34 mouse cellular contexts compared by ENCODE assay signal in the genomic region with DNA sequence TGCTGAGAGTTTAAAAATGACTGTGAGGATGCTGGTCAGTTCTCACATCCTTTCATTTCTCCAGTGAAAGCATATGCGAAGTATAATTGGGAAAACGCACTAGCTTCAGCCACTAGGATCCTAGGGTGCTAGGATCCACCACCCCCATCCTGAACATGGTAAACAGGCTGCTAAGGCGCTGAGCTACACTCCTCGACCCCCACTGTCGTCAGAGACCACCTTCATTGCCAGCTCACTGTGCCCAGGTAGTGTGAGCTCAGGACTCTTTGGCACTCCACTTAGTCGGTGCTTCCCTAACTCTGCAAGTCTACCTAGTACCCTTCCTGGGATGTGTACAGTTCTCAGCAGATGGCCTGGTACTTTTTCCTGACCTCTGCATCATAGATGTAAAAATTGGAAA. TPM values are rescaled to one million over a fixed set of nuclear protein-coding genes. Genes with fewer than 3 reads are reported as not detected.
A peak's percentile ranks its signal among the peaks of the same experiment; 100 is the strongest.
DNase-seq lines count a peak whose midpoint lies in the region; ATAC-seq and TF ChIP-seq lines count a peak whose summit lies in the region.
"Had no signal": no experiment of that assay in that cellular context is flagged by ENCODE, and none has a peak within 500 bp of the region (broad histone marks: within the 10 kb centered on the region; RNA-seq: fewer than 3 reads in every experiment).

No protein-coding gene starts in this region.

- H3K36me3 ChIP-seq in hindbrain, embryonic 11.5 days (ENCODE audit: control insufficient read depth, insufficient read depth, low read length): no peaks in the 10 kb centered on the region
- H3K36me3 ChIP-seq in hindbrain, embryonic 16.5 days (ENCODE audit: control insufficient read depth, insufficient read depth, low read length): no peaks in the 10 kb centered on the region
- no peaks in the 10 kb centered on the region for H3K36me3 ChIP-seq in midbrain, embryonic 10.5 days
- no peaks in the 10 kb centered on the region for H3K36me3 ChIP-seq in midbrain, postnatal 0 days (ENCODE audit: insufficient read depth, low read length)
- 0 out of 2 replicates have a peak, but pooled peaks cover 4% of the 10 kb centered on the region for H3K36me3 ChIP-seq in limb, embryonic 12.5 days
- H3K36me3 ChIP-seq: forebrain, embryonic 10.5 days; G1E; liver, embryonic 15.5 days; midbrain, embryonic 15.5 days; neural tube, embryonic 13.5 days had no signal

- H3K4me2 ChIP-seq in hindbrain, embryonic 11.5 days (replicated peaks; ENCODE audit: low read depth, low read length): no peak overlapping the region
- H3K4me2 ChIP-seq in hindbrain, embryonic 16.5 days (ENCODE audit: low read length): no peak overlapping the region
- no peak overlapping the region for H3K4me2 ChIP-seq in midbrain, postnatal 0 days (ENCODE audit: low read depth, low read length, poor library complexity, severe bottlenecking)
- H3K4me2 ChIP-seq in limb, embryonic 12.5 days: peak overlapping the region; percentile 80
- H3K4me2 ChIP-seq: heart, embryonic 11.5 days; liver, embryonic 15.5 days; midbrain, embryonic 15.5 days; neural tube, embryonic 13.5 days had no signal

- DNase-seq in hindbrain, embryonic 11.5 days (ENCODE audit: low spot score): peak; percentile 40
- peak; percentile 28 for DNase-seq in midbrain, embryonic 10.5 days (ENCODE audit: low spot score)
- no peak for DNase-seq in midbrain, postnatal 0 days (ENCODE audit: low spot score)
- no peak for DNase-seq in layer of hippocampus, adult 9-10 months (ENCODE audit: low spot score)
- DNase-seq in T-cell, adult 2 months (ENCODE audit: low spot score): no peak
- DNase-seq: adrenal gland, adult 8-10 months; cerebellum, adult 18-20 months; cerebellum, postnatal 14 days; forebrain, postnatal 0 days; gastrocnemius, postnatal 14 days; heart, adult 11 months; kidney, adult 11 months; liver; retina, postnatal 1 day; right cerebral cortex, postnatal 25 days; spleen, adult 18-20 months had no signal

- ATAC-seq in hindbrain, embryonic 11.5 days (ENCODE audit: low FRiP score): no peak
- no peak for ATAC-seq in hindbrain, embryonic 16.5 days
- no peak for ATAC-seq in midbrain, postnatal 0 days (ENCODE audit: low FRiP score)
- ATAC-seq in limb, embryonic 12.5 days (ENCODE audit: insufficient number of reproducible peaks, insufficient read depth, low FRiP score, low TSS enrichment, low read depth): no peak
- ATAC-seq: activated CD4-positive, CD25-positive, alpha-beta regulatory T cell, adult 4 months; forebrain, postnatal 0 days; midbrain, embryonic 15.5 days had no signal

- H3K27me3 ChIP-seq in hindbrain, embryonic 11.5 days (ENCODE audit: control insufficient read depth, insufficient read depth, low read length): peaks cover 90% of the 10 kb centered on the region
- peaks cover 74% of the 10 kb centered on the region for H3K27me3 ChIP-seq in hindbrain, embryonic 16.5 days (replicated peaks; ENCODE audit: control insufficient read depth, insufficient read depth, low read length)
- H3K27me3 ChIP-seq in midbrain, embryonic 10.5 days (ENCODE audit: low read depth, poor library complexity, severe bottlenecking): peaks cover 100% of the 10 kb centered on the region
- peaks cover 82% of the 10 kb centered on the region for H3K27me3 ChIP-seq in midbrain, postnatal 0 days (ENCODE audit: insufficient read depth, low read length)
- peaks cover 72% of the 10 kb centered on the region for H3K27me3 ChIP-seq in limb, embryonic 12.5 days

- H3K9me3 ChIP-seq in hindbrain, embryonic 11.5 days (ENCODE audit: control insufficient read depth, low read length): no peaks in the 10 kb centered on the region
- H3K9me3 ChIP-seq in hindbrain, embryonic 16.5 days (ENCODE audit: control insufficient read depth, low read length): no peaks in the 10 kb centered on the region
- H3K9me3 ChIP-seq in midbrain, embryonic 10.5 days (replicated peaks): no peaks in the 10 kb centered on the region
- H3K9me3 ChIP-seq in midbrain, postnatal 0 days (ENCODE audit: low read length): no peaks in the 10 kb centered on the region
- no peaks in the 10 kb centered on the region for H3K9me3 ChIP-seq in limb, embryonic 12.5 days
- H3K9me3 ChIP-seq: forebrain, embryonic 10.5 days; G1E; liver, embryonic 15.5 days; midbrain, embryonic 15.5 days; neural tube, embryonic 13.5 days had no signal

- TF ChIP-seq CTCF in midbrain, postnatal 0 days (IDR thresholded peaks at IDR 0.05): no peak

- H3K27ac ChIP-seq in hindbrain, embryonic 11.5 days (ENCODE audit: low read depth, low read length): no peak overlapping the region
- no peak overlapping the region for H3K27ac ChIP-seq in hindbrain, embryonic 16.5 days (ENCODE audit: low read depth, low read length)
- H3K27ac ChIP-seq in midbrain, embryonic 10.5 days (replicated peaks): no peak overlapping the region
- no peak overlapping the region for H3K27ac ChIP-seq in midbrain, postnatal 0 days (ENCODE audit: low read depth, low read length)
- H3K27ac ChIP-seq in limb, embryonic 12.5 days: peak overlapping the region; percentile 94
- H3K27ac ChIP-seq: forebrain, embryonic 10.5 days; liver, embryonic 15.5 days; midbrain, embryonic 15.5 days; neural tube, embryonic 13.5 days had no signal

- H3K4me1 ChIP-seq in hindbrain, embryonic 11.5 days (replicated peaks; ENCODE audit: control insufficient read depth, insufficient read depth, low read length): peaks cover 10% of the 10 kb centered on the region
- H3K4me1 ChIP-seq in hindbrain, embryonic 16.5 days (ENCODE audit: control insufficient read depth, insufficient read depth, low read depth, low read length): peaks cover 3% of the 10 kb centered on the region; the same call in 1 of the 2 replicates
- peaks cover 46% of the 10 kb centered on the region for H3K4me1 ChIP-seq in midbrain, embryonic 10.5 days
- 0 out of 2 replicates have a peak, but pooled peaks cover 2% of the 10 kb centered on the region for H3K4me1 ChIP-seq in midbrain, postnatal 0 days (ENCODE audit: insufficient read depth, low read length)
- H3K4me1 ChIP-seq in limb, embryonic 12.5 days (replicated peaks): peaks cover 81% of the 10 kb centered on the region

- WGBS in hindbrain, embryonic 11.5 days: under 1% methylated on average over 6 of the region's 6 CpGs
- WGBS in hindbrain, embryonic 16.5 days: 5% methylated on average over 6 of the region's 6 CpGs
- 2% methylated on average over 6 of the region's 6 CpGs for WGBS in midbrain, embryonic 10.5 days
- WGBS in midbrain, postnatal 0 days: 1% methylated on average over 6 of the region's 6 CpGs
- 3% methylated on average over 6 of the region's 6 CpGs for WGBS in limb, embryonic 12.5 days

- H3K9ac ChIP-seq in hindbrain, embryonic 11.5 days (ENCODE audit: low read depth, low read length): no peak overlapping the region
- no peak overlapping the region for H3K9ac ChIP-seq in hindbrain, embryonic 16.5 days (ENCODE audit: low read depth, low read length)
- H3K9ac ChIP-seq in midbrain, postnatal 0 days (replicated peaks; ENCODE audit: low read length, poor library complexity, severe bottlenecking): no peak overlapping the region
- peak overlapping the region; percentile 95 for H3K9ac ChIP-seq in limb, embryonic 12.5 days (replicated peaks)
- H3K9ac ChIP-seq: forebrain, postnatal 0 days; liver, embryonic 15.5 days; midbrain, embryonic 15.5 days; neural tube, embryonic 13.5 days had no signal

- H3K4me3 ChIP-seq in hindbrain, embryonic 11.5 days (ENCODE audit: low read depth, low read length): no peak overlapping the region
- H3K4me3 ChIP-seq in hindbrain, embryonic 16.5 days (ENCODE audit: low read length): no peak overlapping the region
- H3K4me3 ChIP-seq in midbrain, embryonic 10.5 days: no peak overlapping the region
- H3K4me3 ChIP-seq in midbrain, postnatal 0 days (ENCODE audit: low read depth, low read length): no peak overlapping the region
- H3K4me3 ChIP-seq in limb, embryonic 12.5 days (replicated peaks): peak overlapping the region; percentile 64
- H3K4me3 ChIP-seq: forebrain, embryonic 10.5 days; liver, embryonic 15.5 days; midbrain, embryonic 15.5 days; myocyte; neural tube, embryonic 13.5 days had no signal

RNA-seq across cellular contexts. Expression of gene Tbx4, which starts 6.5 kb away (rescaled TPM):
- polyA plus RNA-seq in hindbrain, embryonic 11.5 days (2014; fragmentation: Nextera tagmentation; extraction: Ambion mirVana): 0.08 and 0.13 TPM in 2 replicates
- 0.40 TPM in 2 replicates for polyA plus RNA-seq in hindbrain, embryonic 16.5 days (2015; fragmentation: Nextera tagmentation; extraction: Ambion mirVana)
- polyA plus RNA-seq in midbrain, embryonic 10.5 days (2016; fragmentation: Nextera tagmentation; extraction: Ambion mirVana): 0.04 and 0.20 TPM in 2 replicates
- 0.05 and 0.27 TPM in 2 replicates for total RNA-seq in midbrain, postnatal 0 days (2014; rRNA removed)
- 0.20 and 0.37 TPM in 2 replicates for polyA plus RNA-seq in midbrain, postnatal 0 days (2015; fragmentation: Nextera tagmentation; extraction: Ambion mirVana)
- 39.2 and 44.0 TPM in 2 replicates for polyA plus RNA-seq in limb, embryonic 12.5 days (2016; fragmentation: Nextera tagmentation; extraction: Ambion mirVana)
- total RNA-seq: G1E; megakaryocyte progenitor cell, adult 5-6 weeks had no signal
- polyA plus RNA-seq: activated CD4-positive, CD25-positive, alpha-beta regulatory T cell, adult 4 months; G1E; liver, embryonic 15.5 days; thymus, postnatal 0 days had no signal

RNA-seq across cellular contexts. Expression of gene Gm11444, which starts 42.6 kb away (rescaled TPM):
- not detected in 2 replicates for polyA plus RNA-seq in hindbrain, embryonic 11.5 days (2014; fragmentation: Nextera tagmentation; extraction: Ambion mirVana)
- not detected in 2 replicates for polyA plus RNA-seq in hindbrain, embryonic 16.5 days (2015; fragmentation: Nextera tagmentation; extraction: Ambion mirVana)
- not detected in 2 replicates for polyA plus RNA-seq in midbrain, embryonic 10.5 days (2016; fragmentation: Nextera tagmentation; extraction: Ambion mirVana)
- total RNA-seq in midbrain, postnatal 0 days (2014; rRNA removed): not detected in 2 replicates
- polyA plus RNA-seq in midbrain, postnatal 0 days (2015; fragmentation: Nextera tagmentation; extraction: Ambion mirVana): not detected in 2 replicates
- polyA plus RNA-seq in limb, embryonic 12.5 days (2016; fragmentation: Nextera tagmentation; extraction: Ambion mirVana): not detected in 2 replicates
- total RNA-seq: adrenal gland, adult 8-10 months; forebrain, postnatal 0 days; G1E; gastrocnemius, postnatal 14 days; hematopoietic stem cell, adult 5-6 weeks; layer of hippocampus, postnatal 10 days; left cerebral cortex, adult 8-10 months; megakaryocyte progenitor cell, adult 5-6 weeks had no signal
- polyA plus RNA-seq: forebrain, embryonic 10.5 days; forebrain, postnatal 0 days; G1E; heart, embryonic 11.5 days; heart, postnatal 0 days; kidney, embryonic 16.5 days; large intestine, adult 2 months; liver, embryonic 15.5 days; midbrain, embryonic 15.5 days; myocyte; neural tube, embryonic 13.5 days; thymus, postnatal 0 days had no signal

Comparison
In these comparisons a context has a peak if more than half of its experiments do, and no peak if none do; other contexts are left out.
1. DNase-seq: peak in hindbrain, embryonic 11.5 days (single experiment) and midbrain, embryonic 10.5 days (single experiment); none in midbrain, postnatal 0 days (single experiment), layer of hippocampus, adult 9-10 months (single experiment) and T-cell, adult 2 months (single experiment).
2. RNA of gene Tbx4, which starts 6.5 kb away (polyA plus RNA-seq): 39.2 to 44.0 TPM in limb, embryonic 12.5 days; 0.40 TPM in hindbrain, embryonic 16.5 days, 0.20 to 0.37 TPM in midbrain, postnatal 0 days, 0.08 to 0.13 TPM in hindbrain, embryonic 11.5 days and 0.04 to 0.20 TPM in midbrain, embryonic 10.5 days; every median in the first group is over 10 times any median in the second.